ENCODE assay signal across 8 mouse cellular contexts in genomic region chr2:68860904-68861685, GRCm38 (mm10). TPM values are rescaled to one million over a fixed set of nuclear protein-coding genes. Genes with fewer than 3 reads are reported as not detected.
DNase-seq lines count a peak whose midpoint lies in the region; ATAC-seq lines count a peak whose summit lies in the region.

Cers6 (plus strand) TSS chr2:68861441.

- peaks cover 2% of the 10 kb centered on the region for H3K27me3 ChIP-seq in megakaryocyte, embryonic 14.5 days (replicated peaks)

- peak; percentile 86 for ATAC-seq in common myeloid progenitor, adult 5-6 weeks (replicated peaks; ENCODE audit: low read depth, poor library complexity, severe bottlenecking)
- ATAC-seq in inflammation-experienced regulatory T-cells, adult 6 months: peak; percentile 68

- H3K4me3 ChIP-seq in megakaryocyte, embryonic 14.5 days (replicated peaks): peak within 1 kb of the TSS; percentile 96

- H3K4me1 ChIP-seq in megakaryocyte, embryonic 14.5 days: peaks cover 41% of the 10 kb centered on the region

- intact Hi-C loops in gastrocnemius, postnatal 14 days (cut with DNase I; ENCODE audit: low total_unique reads): no loop called here

- DNase-seq in adipocyte (ENCODE audit: low spot score): peak; percentile 98
- peak; percentile 98 for DNase-seq in gastrocnemius, postnatal 14 days
- DNase-seq in left cerebral cortex, adult 9 months (ENCODE audit: low spot score in 2 of 2): peak; percentile 88 to 97
- DNase-seq in right cerebral cortex, adult 2 months (ENCODE audit: low spot score in 2 of 2): peak; percentile 98 to 99
- peak; percentile 89 for DNase-seq in urinary bladder, postnatal 10 days (ENCODE audit: low spot score)

- H3K9me3 ChIP-seq in megakaryocyte, embryonic 14.5 days: no peaks in the 10 kb centered on the region

- peaks cover 2% of the 10 kb centered on the region for H3K36me3 ChIP-seq in megakaryocyte, embryonic 14.5 days (replicated peaks; ENCODE audit: low read length)

RNA-seq across cellular contexts. Expression of gene Cers6, which starts in this region (rescaled TPM):
- total RNA-seq in common myeloid progenitor, adult 5-6 weeks (2017): 9.9 and 16.4 TPM in 2 replicates
- total RNA-seq in gastrocnemius, postnatal 14 days (2021): 1 to 10 TPM; 3.5 to 3.8 TPM
- 1 to 10 TPM; 1.8 to 3.8 (median 3.0) TPM for polyA plus RNA-seq in inflammation-experienced regulatory T-cells, adult 6 months (2017; shearing (Covaris generic))
- polyA plus RNA-seq in megakaryocyte, embryonic 14.5 days (2012; ENCODE audit: insufficient read depth, low replicate concordance): 2.9 and 3.2 TPM in 2 replicates

Comparison
In these comparisons a context has a peak if more than half of its experiments do, and no peak if none do; other contexts are left out.
1. Peak in every context shown above with its lines: DNase-seq, ATAC-seq and H3K4me3 ChIP-seq.